Mouse (Mus musculus) G1E (cell line): ENCODE data around the gene Myh10.

Experiments
- CTCF ChIP-seq: IDR thresholded peaks from 2 replicates; pipeline ENCODE4 v1.5.1; 2012; ENCODE audit warnings: low read depth, low read length, inconsistent platforms, mixed read lengths
- GATA1 ChIP-seq: IDR thresholded peaks from 2 replicates; pipeline ENCODE4 v1.6.1; 2012; ENCODE audit warnings: borderline replicate concordance, low read length, inconsistent platforms, mixed read lengths
- POLR2AphosphoS5 ChIP-seq: IDR thresholded peaks from 2 replicates; pipeline ENCODE4 v1.6.1; 2012; ENCODE audit warnings: low read depth, low read length, inconsistent platforms; ENCODE audit not compliant: insufficient replicate concordance
- TAL1 ChIP-seq: conservative IDR thresholded peaks from 2 replicates; pipeline ENCODE4 v1.6.1; 2012; ENCODE audit warnings: low read depth, low read length, inconsistent platforms, mixed read lengths

GRCm38 (mm10) chr11:68732066-68732465, 40.7 kb downstream of the Myh10 start:
- TF ChIP-seq CTCF (no peak), TAL1 (no peak), GATA1 (no peak), POLR2AphosphoS5 (no peak)
